Mouse (Mus musculus) olfactory bulb, adult 2 months (tissue): ENCODE measurements around the gene Tacc3.

Source experiments
- CTCF ChIP-seq: fragments of 200-500 bp; IDR thresholded peaks from 2 replicates; pipeline ENCODE4 v1.5.1; 2012; ENCODE audit warnings: low read depth, mild to moderate bottlenecking, low read length, moderate library complexity; ENCODE audit not compliant: insufficient read depth
- POLR2A ChIP-seq: fragments of 200-500 bp; IDR thresholded peaks from 2 replicates; pipeline ENCODE4 v1.6.1; 2012; ENCODE audit warnings: mild to moderate bottlenecking, low read depth, low read length, moderate library complexity; ENCODE audit not compliant: insufficient read depth

DNA sequence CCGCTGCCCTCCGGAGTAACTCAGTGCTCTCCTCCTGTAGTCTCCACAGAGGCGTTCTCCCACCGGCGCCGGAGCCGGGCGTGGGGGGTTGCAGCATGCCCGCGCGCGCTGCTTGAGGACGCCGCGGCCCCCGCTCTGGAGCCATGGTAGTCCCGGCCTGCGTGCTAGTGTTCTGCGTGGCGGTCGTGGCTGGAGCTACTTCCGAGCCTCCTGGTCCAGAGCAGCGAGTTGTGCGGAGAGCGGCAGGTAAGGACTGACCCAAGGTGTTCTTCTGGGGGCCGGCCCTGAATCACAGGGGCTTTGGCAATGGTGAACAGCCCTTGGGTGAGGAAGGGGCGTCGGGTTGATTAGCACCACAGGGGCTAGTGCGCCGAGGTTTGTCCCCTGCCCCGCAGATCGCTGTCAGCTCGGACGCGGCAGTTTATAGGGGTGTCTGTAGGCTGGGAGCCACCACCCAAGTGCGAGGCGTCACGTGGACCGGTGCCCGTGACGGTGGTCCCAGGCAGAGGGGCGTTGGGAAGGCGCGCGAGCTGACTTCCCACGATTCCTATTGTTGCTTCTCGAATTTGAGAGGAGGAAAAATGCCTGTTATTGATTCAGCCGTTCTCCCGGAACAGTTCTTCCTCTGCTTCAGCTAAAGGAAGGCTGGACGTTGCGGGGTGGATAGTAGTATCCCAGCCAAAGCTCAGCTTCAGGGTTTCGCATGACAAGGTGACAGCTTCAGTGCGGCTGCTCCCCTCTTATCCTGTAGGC is 64.5 kb downstream of the Tacc3 start:
- TF ChIP-seq CTCF (no peak), POLR2A (no peak)
